Mouse (Mus musculus) ovary, postnatal 14 days (tissue): ENCODE measurements around the gene Stt3b.

Source experiments
- DNase-seq: peaks from one replicate; pipeline ENCODE4 v3.0.0; 2022; ENCODE audit warnings: low spot score

Stt3b gene

DNA sequence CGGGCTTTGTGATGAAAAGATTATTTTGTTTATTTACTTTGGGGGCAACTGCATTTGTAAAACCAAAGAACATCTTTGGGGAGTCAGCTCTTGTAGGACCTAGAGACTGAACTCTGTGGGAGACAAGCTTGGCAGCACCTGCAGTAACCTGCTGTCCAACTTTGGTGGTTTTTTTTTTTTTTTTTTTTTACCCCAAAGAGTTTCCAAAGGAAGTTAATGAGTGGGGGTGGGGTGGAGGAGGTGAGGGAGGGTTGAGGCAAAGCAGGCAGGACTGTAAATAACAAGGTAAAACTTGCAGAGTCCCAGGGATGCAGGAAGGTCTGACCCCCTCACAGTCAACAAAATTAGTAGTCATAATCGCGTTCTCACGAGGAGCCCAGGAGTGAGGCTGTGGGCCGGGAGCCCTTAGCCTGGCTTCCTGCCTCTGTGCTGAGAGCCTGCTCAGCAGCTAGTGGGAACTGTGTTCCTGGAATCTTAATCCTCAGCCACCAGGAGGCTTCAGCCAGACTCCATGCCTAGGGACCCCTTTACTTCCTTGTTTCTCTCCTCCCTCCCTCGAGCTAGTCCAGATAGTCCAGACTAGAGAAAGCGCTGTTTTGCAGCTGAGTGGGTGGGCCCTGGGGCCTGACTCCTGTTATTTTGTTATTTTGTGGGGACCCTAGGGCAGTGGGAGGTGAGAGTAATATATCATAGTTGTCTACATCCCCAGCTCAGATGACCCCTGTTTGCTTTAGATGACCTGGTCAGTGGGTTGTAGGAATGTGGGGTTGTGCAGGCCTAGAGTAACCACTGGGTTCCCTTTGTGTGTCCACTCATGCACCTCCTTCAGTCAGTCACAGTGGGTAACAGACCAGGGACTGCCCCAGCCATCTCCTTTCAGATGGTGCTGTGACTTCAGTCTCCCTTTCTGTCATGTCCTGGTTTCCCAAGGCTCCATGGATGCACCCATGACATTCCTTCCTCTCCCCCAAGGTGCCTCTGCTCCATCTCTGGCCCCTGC is 95.3 kb downstream of the Stt3b start:
- no peak for DNase-seq

DNA sequence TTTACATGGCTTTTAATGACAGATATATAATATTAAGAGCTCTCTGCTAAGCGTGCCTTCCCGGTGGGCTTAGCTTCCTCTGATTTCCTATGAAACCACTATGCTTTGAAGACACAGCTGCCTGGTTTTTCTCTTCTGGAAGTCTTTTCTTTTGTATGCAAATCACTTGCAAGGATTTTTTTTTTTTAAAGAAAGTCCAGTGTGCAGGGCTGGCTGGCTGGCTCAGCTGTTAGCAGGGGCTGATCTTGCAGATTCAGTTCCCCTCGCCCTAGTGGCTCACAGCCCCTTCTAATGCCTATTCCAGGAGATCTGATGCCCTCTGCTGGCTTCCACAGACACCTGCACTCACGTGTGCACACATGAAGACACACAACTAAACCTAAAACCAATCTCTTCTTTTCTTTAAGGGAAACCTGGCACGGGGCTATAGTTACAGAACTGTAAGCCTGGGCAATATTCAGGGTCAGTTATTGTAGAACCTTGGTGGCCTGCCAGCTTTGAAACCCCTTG is 96.4 kb downstream of the Stt3b start:
- DNase-seq, result no peak

DNA sequence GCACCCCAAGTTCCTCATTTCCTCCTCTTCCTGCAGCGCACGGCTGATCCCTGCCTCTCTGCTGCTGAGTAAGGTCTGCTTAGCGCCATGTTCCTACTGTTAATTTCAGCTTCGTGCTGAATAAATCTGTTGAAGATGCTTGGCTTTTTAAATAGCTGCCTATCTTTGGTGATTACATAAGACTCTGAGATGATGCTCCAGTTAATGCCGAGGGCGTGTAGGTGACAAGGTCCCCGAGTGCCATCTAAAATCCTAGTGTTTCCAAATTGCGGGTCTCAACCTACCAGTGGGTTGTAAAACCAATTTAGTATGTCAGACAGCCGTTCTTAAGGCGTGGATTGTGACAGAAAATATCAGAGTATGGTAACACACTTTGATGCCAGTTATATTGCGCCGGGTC is 99.7 kb downstream of the Stt3b start:
- no peak for DNase-seq

DNA sequence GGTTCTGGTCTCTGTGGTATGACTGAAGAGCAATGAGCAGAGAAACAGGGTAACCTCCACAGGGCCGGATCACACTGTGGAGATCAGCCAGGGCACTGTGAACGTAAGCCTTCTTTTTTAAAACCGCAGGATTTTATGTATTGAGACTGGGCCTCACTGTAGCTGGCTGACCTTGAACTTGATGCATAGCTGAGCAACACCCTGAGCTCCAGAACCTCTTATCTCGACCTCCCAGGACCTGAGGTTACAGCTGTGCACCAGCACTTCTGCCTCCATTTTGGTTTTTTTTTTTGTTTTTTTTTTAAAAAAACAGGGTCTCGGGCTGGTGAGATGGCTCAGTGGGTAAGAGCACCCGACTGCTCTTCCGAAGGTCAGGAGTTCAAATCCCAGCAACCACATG is 100.5 kb downstream of the Stt3b start:
- no peak for DNase-seq

DNA sequence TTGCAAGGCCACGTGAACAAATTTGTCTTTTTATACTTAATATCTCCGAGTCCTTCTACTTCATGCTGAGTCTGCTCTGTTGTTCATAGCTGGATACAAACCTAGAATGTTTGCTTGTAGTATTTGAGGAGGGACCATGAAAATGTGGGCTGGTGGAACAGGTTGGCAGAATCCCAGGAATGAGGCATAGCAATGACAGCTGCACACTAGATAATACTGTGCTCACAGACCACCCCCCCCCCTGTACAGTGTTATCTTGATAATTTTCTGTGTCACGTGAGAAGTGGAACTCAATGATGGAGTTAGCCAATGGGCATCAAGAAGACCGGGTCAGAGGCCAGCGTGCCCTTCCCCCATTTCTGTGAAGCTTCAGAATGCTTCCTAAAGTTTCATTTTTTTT is 104.0 kb downstream of the Stt3b start:
- no peak for DNase-seq

DNA sequence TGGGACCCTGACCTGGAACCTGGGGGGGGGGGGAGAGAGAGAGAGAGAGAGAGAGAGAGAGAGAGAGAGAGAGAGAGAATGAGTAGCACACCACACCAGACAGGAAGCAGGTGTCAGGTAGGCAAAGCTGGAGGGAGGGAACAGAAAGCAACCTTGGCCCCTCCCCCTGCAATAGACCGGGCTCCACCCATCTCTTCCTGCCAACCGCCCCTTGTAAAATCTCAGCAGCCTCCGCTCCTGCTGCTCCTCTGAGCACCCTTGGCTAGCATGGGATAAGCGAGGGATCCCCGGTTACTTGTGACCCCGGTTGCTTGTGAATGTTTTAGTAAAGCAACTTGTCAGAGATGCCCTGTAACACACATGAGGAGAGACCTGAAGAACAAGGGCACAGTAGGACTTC is 104.7 kb downstream of the Stt3b start:
- no peak for DNase-seq

DNA sequence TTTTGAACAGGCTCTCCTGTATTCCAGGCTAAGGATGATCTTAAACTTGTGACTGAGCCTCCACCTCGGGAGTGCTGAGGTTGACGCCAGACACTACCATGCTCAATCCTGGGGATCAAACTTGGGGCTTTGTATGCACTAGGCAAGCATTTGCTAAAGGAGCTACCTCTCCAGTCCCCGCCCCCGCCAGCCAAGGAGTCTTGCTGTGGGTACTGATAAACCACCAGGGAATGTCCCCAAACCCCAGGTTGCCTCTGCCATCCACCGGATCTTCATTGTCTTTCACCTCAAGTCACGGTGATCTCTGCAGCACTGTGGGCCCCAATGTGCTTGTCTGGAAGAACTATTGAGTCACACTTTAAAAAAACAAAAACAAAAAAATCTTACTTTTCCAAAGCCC is 107.1 kb downstream of the Stt3b start:
- no peak for DNase-seq

DNA sequence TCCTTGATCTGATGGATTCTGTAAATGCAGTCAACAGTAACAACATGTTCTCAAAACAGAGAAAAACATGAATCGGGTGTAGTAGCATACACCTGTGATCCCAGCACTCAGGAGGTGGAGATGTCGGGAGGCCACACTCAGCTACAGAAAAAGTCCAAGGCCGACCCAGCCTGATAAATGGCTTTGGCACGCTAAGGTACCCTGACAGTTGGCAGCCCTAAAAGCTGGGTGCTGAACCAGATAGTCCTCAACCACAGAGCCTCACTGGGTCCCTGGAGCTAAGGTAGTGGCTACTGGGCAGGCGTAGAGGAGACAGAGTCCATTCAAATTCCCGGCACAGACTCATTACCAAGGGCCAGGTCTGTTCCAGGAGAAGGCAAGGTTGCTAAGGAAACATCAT is 109.0 kb downstream of the Stt3b start:
- no peak for DNase-seq

DNA sequence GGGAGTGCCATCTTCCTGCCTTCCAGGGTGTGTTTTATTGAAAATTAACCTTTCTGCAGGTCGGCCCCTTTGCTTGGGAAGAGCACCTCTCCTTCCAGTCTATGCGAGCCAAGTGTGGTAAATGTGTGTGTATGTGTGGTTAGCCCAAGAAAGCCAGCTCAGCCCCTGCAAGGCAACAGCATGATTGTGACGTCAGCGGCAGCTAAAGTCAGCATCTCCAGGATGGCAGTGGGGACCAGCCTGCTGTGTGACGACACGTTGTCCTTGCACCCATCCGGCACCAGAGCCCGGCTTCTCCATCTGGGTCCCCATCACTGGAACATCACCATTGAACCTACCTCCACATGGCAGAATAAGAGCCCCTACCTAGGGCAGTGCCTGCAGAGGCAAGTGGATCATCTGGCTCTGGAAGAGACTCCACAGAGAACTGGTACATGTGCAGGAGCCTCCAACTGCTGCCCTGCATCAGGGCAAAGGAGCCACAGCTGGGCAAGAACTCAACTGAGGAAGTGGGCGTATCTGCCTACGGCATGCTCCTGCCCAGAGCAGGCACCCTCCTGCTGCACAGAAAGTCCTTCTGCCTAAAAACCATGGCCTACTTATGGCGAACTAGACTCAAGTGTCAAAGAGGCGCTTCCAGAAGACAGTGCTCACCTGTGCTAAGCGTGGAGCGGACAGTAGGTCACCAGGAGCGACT is 109.9 kb downstream of the Stt3b start:
- no peak for DNase-seq

DNA sequence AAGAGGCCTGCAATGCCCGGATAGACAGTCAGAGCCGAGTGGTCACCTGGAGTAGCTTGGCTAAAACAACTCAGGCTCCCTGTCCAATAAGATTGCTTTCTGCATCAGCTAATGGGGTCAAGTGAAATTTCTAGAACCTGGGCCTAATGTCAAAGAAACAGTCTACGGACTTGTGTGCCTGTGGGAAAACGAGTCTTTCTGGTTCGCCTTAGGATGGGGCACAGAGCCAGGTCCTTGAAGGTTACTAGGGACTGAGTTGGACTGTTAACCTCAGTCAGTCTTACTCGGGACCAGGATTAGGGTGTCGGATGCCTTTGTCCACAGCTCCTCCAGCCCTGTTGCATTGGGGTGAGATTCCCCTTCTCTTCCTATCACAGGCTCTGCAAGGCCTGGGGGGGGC is 113.1 kb downstream of the Stt3b start:
- no peak for DNase-seq

DNA sequence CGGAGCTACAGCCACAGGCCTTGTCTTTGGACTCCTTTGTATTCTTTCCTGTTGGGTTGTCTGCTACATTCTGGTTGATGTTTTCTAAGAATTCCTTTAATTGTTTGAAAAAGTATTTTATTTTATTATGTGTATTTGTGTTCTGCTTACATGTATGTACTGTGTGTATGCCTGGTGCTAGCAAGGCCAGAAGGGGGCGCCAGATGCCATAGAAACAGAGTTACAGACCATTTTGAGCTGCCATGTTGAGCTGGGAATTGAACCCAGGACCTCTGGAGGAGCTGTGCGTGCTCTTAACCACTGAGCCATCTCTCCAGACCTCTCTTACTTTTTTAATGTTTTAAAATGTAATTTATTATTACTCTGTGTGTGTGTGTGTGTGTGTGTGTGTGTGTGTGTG is 117.3 kb downstream of the Stt3b start:
- DNase-seq, result no peak
